Mouse (Mus musculus): ENCODE results near the gene Pip5k1b. TPM values are rescaled to one million over a fixed set of nuclear protein-coding genes. Genes with fewer than 3 reads are reported as not detected.

Pip5k1b gene
- polyA plus RNA-seq, 2 experiments, result 0.83 to 1.4 TPM

- 72% methylated on average over 6 of the region's 6 CpGs for WGBS
- H3K9me3 ChIP-seq (ENCODE audit: control insufficient read depth, low read length), result no peaks in the 10 kb centered on the region
- H3K27me3 ChIP-seq (ENCODE audit: control insufficient read depth, insufficient read depth, low read length), result no peaks in the 10 kb centered on the region
- no peak for TF ChIP-seq POLR2A (IDR thresholded peaks at IDR 0.05; ENCODE audit: borderline replicate concordance, extremely low read depth, insufficient read depth, insufficient read length)
- no peak overlapping the region for H3K27ac ChIP-seq (replicated peaks; ENCODE audit: low read depth, low read length)
- no peak overlapping the region for H3K9ac ChIP-seq (ENCODE audit: low read depth, low read length, severe bottlenecking)
- 0 out of 2 replicates have a peak, but pooled peaks cover 2% of the 10 kb centered on the region for H3K4me1 ChIP-seq (ENCODE audit: control insufficient read depth, insufficient read depth, low read length)
- no peak overlapping the region for H3K4me2 ChIP-seq (replicated peaks; ENCODE audit: low read depth, low read length, severe bottlenecking)
- no peaks in the 10 kb centered on the region for H3K36me3 ChIP-seq (ENCODE audit: control insufficient read depth, insufficient read depth, low read length)
- no peak overlapping the region for H3K4me3 ChIP-seq (replicated peaks; ENCODE audit: low read length)
- ATAC-seq (ENCODE audit: low FRiP score, low read depth) (no peak), DNase-seq (ENCODE audit: low spot score) (no peak)
Observed at GRCm38 (mm10) chr19:24455249-24455960, 100.3 kb downstream of the Pip5k1b start.

GRCm38 (mm10) chr19:24454451-24454850, 101.2 kb downstream of the Pip5k1b start:
- DNase-seq (ENCODE audit: low spot score), result no peak
- Histone ChIP-seq H3K4me1 (ENCODE audit: control insufficient read depth, insufficient read depth, low read length) (0 out of 2 replicates have a peak, but pooled peaks cover 2% of the 10 kb centered on the region), H3K4me2 (replicated peaks; ENCODE audit: low read depth, low read length, severe bottlenecking) (no peak overlapping the region), H3K9me3 (ENCODE audit: control insufficient read depth, low read length) (no peaks in the 10 kb centered on the region), H3K4me3 (replicated peaks; ENCODE audit: low read length) (no peak overlapping the region), H3K27ac (replicated peaks; ENCODE audit: low read depth, low read length) (no peak overlapping the region), H3K27me3 (ENCODE audit: control insufficient read depth, insufficient read depth, low read length) (no peaks in the 10 kb centered on the region), H3K36me3 (ENCODE audit: control insufficient read depth, insufficient read depth, low read length) (no peaks in the 10 kb centered on the region), H3K9ac (ENCODE audit: low read depth, low read length, severe bottlenecking) (no peak overlapping the region)
- 63% methylated on average over 2 of the region's 2 CpGs for WGBS
- TF ChIP-seq POLR2A (IDR thresholded peaks at IDR 0.05; ENCODE audit: borderline replicate concordance, extremely low read depth, insufficient read depth, insufficient read length), result no peak
- no peak for ATAC-seq (ENCODE audit: low FRiP score, low read depth)

- Histone ChIP-seq H3K27me3 (ENCODE audit: control insufficient read depth, insufficient read depth, low read length) (no peaks in the 10 kb centered on the region), H3K36me3 (ENCODE audit: control insufficient read depth, insufficient read depth, low read length) (no peaks in the 10 kb centered on the region), H3K4me3 (replicated peaks; ENCODE audit: low read length) (no peak overlapping the region), H3K9me3 (ENCODE audit: control insufficient read depth, low read length) (no peaks in the 10 kb centered on the region), H3K4me2 (replicated peaks; ENCODE audit: low read depth, low read length, severe bottlenecking) (no peak overlapping the region), H3K27ac (replicated peaks; ENCODE audit: low read depth, low read length) (no peak overlapping the region), H3K4me1 (ENCODE audit: control insufficient read depth, insufficient read depth, low read length) (0 out of 2 replicates have a peak, but pooled peaks cover 2% of the 10 kb centered on the region), H3K9ac (ENCODE audit: low read depth, low read length, severe bottlenecking) (no peak overlapping the region)
- WGBS, result 72% methylated on average over 13 of the region's 13 CpGs
- ATAC-seq (ENCODE audit: low FRiP score, low read depth) (no peak), DNase-seq (ENCODE audit: low spot score) (no peak)
- TF ChIP-seq POLR2A (IDR thresholded peaks at IDR 0.05; ENCODE audit: borderline replicate concordance, extremely low read depth, insufficient read depth, insufficient read length), result no peak
Observed at GRCm38 (mm10) chr19:24453379-24453778, 102.3 kb downstream of the Pip5k1b start.

GRCm38 (mm10) chr19:24452441-24452898, 103.2 kb downstream of the Pip5k1b start:
- WGBS, result 40% methylated on average over 3 of the region's 3 CpGs
- TF ChIP-seq POLR2A (IDR thresholded peaks at IDR 0.05; ENCODE audit: borderline replicate concordance, extremely low read depth, insufficient read depth, insufficient read length), result no peak
- H3K9me3 ChIP-seq (ENCODE audit: control insufficient read depth, low read length), result no peaks in the 10 kb centered on the region
- no peak overlapping the region for H3K4me2 ChIP-seq (replicated peaks; ENCODE audit: low read depth, low read length, severe bottlenecking)
- no peak overlapping the region; the same call in 1 of the 2 replicates for H3K27ac ChIP-seq (replicated peaks; ENCODE audit: low read depth, low read length)
- ATAC-seq (ENCODE audit: low FRiP score, low read depth) (no peak; the same call in 1 of the 2 replicates), DNase-seq (ENCODE audit: low spot score) (no peak)
- no peaks in the 10 kb centered on the region for H3K27me3 ChIP-seq (ENCODE audit: control insufficient read depth, insufficient read depth, low read length)
- H3K4me3 ChIP-seq (replicated peaks; ENCODE audit: low read length), result no peak overlapping the region
- H3K9ac ChIP-seq (ENCODE audit: low read depth, low read length, severe bottlenecking), result no peak overlapping the region
- H3K36me3 ChIP-seq (ENCODE audit: control insufficient read depth, insufficient read depth, low read length), result no peaks in the 10 kb centered on the region
- H3K4me1 ChIP-seq (ENCODE audit: control insufficient read depth, insufficient read depth, low read length), result 0 out of 2 replicates have a peak, but pooled peaks cover 2% of the 10 kb centered on the region

- ATAC-seq (ENCODE audit: low FRiP score, low read depth) (no peak), DNase-seq (ENCODE audit: low spot score) (no peak)
- Histone ChIP-seq H3K4me2 (replicated peaks; ENCODE audit: low read depth, low read length, severe bottlenecking) (no peak overlapping the region), H3K9me3 (ENCODE audit: control insufficient read depth, low read length) (no peaks in the 10 kb centered on the region), H3K27me3 (ENCODE audit: control insufficient read depth, insufficient read depth, low read length) (no peaks in the 10 kb centered on the region), H3K4me3 (replicated peaks; ENCODE audit: low read length) (no peak overlapping the region), H3K9ac (ENCODE audit: low read depth, low read length, severe bottlenecking) (no peak overlapping the region), H3K36me3 (ENCODE audit: control insufficient read depth, insufficient read depth, low read length) (no peaks in the 10 kb centered on the region), H3K4me1 (ENCODE audit: control insufficient read depth, insufficient read depth, low read length) (0 out of 2 replicates have a peak, but pooled peaks cover 2% of the 10 kb centered on the region), H3K27ac (replicated peaks; ENCODE audit: low read depth, low read length) (no peak overlapping the region)
- WGBS, result 73% methylated on average over 3 of the region's 3 CpGs
- TF ChIP-seq POLR2A (IDR thresholded peaks at IDR 0.05; ENCODE audit: borderline replicate concordance, extremely low read depth, insufficient read depth, insufficient read length), result no peak
Observed at GRCm38 (mm10) chr19:24451626-24452025, 104.0 kb downstream of the Pip5k1b start.

Data from limb, embryonic 14.5 days (tissue).